Mouse (Mus musculus) lung, embryonic 15.5 days (tissue): ENCODE measurements at regions not wholly inside any gene's neighbourhood (a gene's known extent, or its start where the extent isn't known, plus 50 kb on each side); places are given as distances from the start of the nearest gene placed in this dataset.

Experiments
- ATAC-seq: fragments of 200-750 bp; cut with Nextera tagmentation; 2 replicates; pipeline ENCODE4 v1.8.0; 2017; ENCODE audit warnings: moderate number of reproducible peaks, borderline replicate concordance; ENCODE audit not compliant: low FRiP score, low TSS enrichment; ENCODE audit errors: extremely low read depth
- H3K27ac ChIP-seq: fragments of 300-500 bp; sonication (generic); 2 replicates; pipeline ENCODE4 v1.5.1; 2015; ENCODE audit warnings: moderate library complexity, mild to moderate bottlenecking, inconsistent platforms
- H3K27me3 ChIP-seq: fragments of 300-500 bp; sonication (generic); 2 replicates; pipeline ENCODE4 v1.6.1; 2015; ENCODE audit warnings: inconsistent platforms
- H3K36me3 ChIP-seq: fragments of 300-500 bp; sonication (generic); 2 replicates; pipeline ENCODE4 v1.6.1; 2015; ENCODE audit warnings: inconsistent platforms
- H3K4me1 ChIP-seq: fragments of 300-500 bp; sonication (generic); 2 replicates; pipeline ENCODE4 v1.6.1; 2015; ENCODE audit warnings: inconsistent platforms
- H3K4me2 ChIP-seq: fragments of 300-500 bp; sonication (generic); 2 replicates; pipeline ENCODE4 v1.6.1; 2015; ENCODE audit warnings: inconsistent platforms, mild to moderate bottlenecking, moderate library complexity
- H3K4me3 ChIP-seq: fragments of 300-500 bp; sonication (generic); 2 replicates; pipeline ENCODE4 v1.5.1; 2015; ENCODE audit warnings: mild to moderate bottlenecking, inconsistent platforms
- H3K9ac ChIP-seq: fragments of 300-500 bp; sonication (generic); 2 replicates; pipeline ENCODE4 v1.6.1; 2015; ENCODE audit warnings: inconsistent platforms
- H3K9me3 ChIP-seq: fragments of 300-500 bp; sonication (generic); 2 replicates; pipeline ENCODE4 v1.6.1; 2016; ENCODE audit warnings: inconsistent platforms
- WGBS: fragments of 180-500 bp; shearing (Covaris S2); methylation state at CpG from one replicate; pipeline ENCODE4 v1.1.7; 2015; 5-methylcytosine and 5-hydroxymethylcytosine counted together

- Histone ChIP-seq H3K27me3 (no peaks in the 10 kb centered on the region), H3K9me3 (no peaks in the 10 kb centered on the region), H3K4me1 (no peaks in the 10 kb centered on the region), H3K27ac (no peak overlapping the region), H3K9ac (no peak overlapping the region), H3K4me3 (no peak overlapping the region), H3K36me3 (no peaks in the 10 kb centered on the region), H3K4me2 (no peak overlapping the region)
- no peak for ATAC-seq
- WGBS, result 78% methylated on average over 4 of the region's 4 CpGs
Observed at GRCm38 (mm10) chr15:88037606-88038005, 493.5 kb downstream of the Fam19a5 start.

- Histone ChIP-seq H3K9me3 (no peaks in the 10 kb centered on the region), H3K27me3 (no peaks in the 10 kb centered on the region), H3K4me3 (no peak overlapping the region), H3K27ac (no peak overlapping the region), H3K4me2 (no peak overlapping the region), H3K9ac (no peak overlapping the region), H3K36me3 (no peaks in the 10 kb centered on the region), H3K4me1 (no peaks in the 10 kb centered on the region)
- 68% methylated on average over 2 of the region's 2 CpGs for WGBS
- ATAC-seq, result no peak
Observed at GRCm38 (mm10) chr15:88042821-88043220, 498.7 kb downstream of the Fam19a5 start.

- Histone ChIP-seq H3K27me3 (no peaks in the 10 kb centered on the region), H3K36me3 (no peaks in the 10 kb centered on the region), H3K27ac (no peak overlapping the region), H3K4me2 (no peak overlapping the region), H3K4me3 (no peak overlapping the region), H3K4me1 (no peaks in the 10 kb centered on the region), H3K9me3 (no peaks in the 10 kb centered on the region), H3K9ac (no peak overlapping the region)
- WGBS, result 59% methylated on average over 4 of the region's 4 CpGs
- no peak; the same call in 1 of the 2 replicates for ATAC-seq
Observed at GRCm38 (mm10) chr15:88058071-88058470, 514.0 kb downstream of the Fam19a5 start.

GRCm38 (mm10) chr15:88060935-88061334 is 516.8 kb downstream of the Fam19a5 start:
- no peak for ATAC-seq
- no peak overlapping the region for H3K27ac ChIP-seq
- no peak overlapping the region for H3K9ac ChIP-seq
- H3K4me1 ChIP-seq, result no peaks in the 10 kb centered on the region
- H3K9me3 ChIP-seq, result no peaks in the 10 kb centered on the region
- no peaks in the 10 kb centered on the region for H3K27me3 ChIP-seq
- 75% methylated on average over 4 of the region's 4 CpGs for WGBS
- H3K4me2 ChIP-seq, result no peak overlapping the region
- no peaks in the 10 kb centered on the region for H3K36me3 ChIP-seq
- H3K4me3 ChIP-seq, result no peak overlapping the region

GRCm38 (mm10) chr15:88063041-88063440 is 518.9 kb downstream of the Fam19a5 start:
- ATAC-seq, result no peak
- Histone ChIP-seq H3K9ac (no peak overlapping the region), H3K27ac (no peak overlapping the region), H3K27me3 (no peaks in the 10 kb centered on the region), H3K4me1 (no peaks in the 10 kb centered on the region), H3K9me3 (no peaks in the 10 kb centered on the region), H3K4me2 (no peak overlapping the region), H3K4me3 (no peak overlapping the region), H3K36me3 (no peaks in the 10 kb centered on the region)
- 60% methylated on average over 5 of the region's 5 CpGs for WGBS

- no peaks in the 10 kb centered on the region for H3K9me3 ChIP-seq
- H3K4me2 ChIP-seq, result no peak overlapping the region
- no peak for ATAC-seq
- WGBS, result 51% methylated on average over 3 of the region's 3 CpGs
- no peak overlapping the region for H3K27ac ChIP-seq
- H3K36me3 ChIP-seq, result no peaks in the 10 kb centered on the region
- H3K4me1 ChIP-seq, result no peaks in the 10 kb centered on the region
- no peak overlapping the region for H3K9ac ChIP-seq
- no peaks in the 10 kb centered on the region for H3K27me3 ChIP-seq
- no peak overlapping the region for H3K4me3 ChIP-seq
Observed at GRCm38 (mm10) chr15:88068476-88068875, 524.4 kb downstream of the Fam19a5 start.

- ATAC-seq, result no peak
- H3K9me3 ChIP-seq, result no peaks in the 10 kb centered on the region
- H3K4me1 ChIP-seq, result no peaks in the 10 kb centered on the region
- H3K27me3 ChIP-seq, result no peaks in the 10 kb centered on the region
- H3K36me3 ChIP-seq, result no peaks in the 10 kb centered on the region
- WGBS, result 56% methylated on average over 1 of the region's 1 CpGs
- H3K4me3 ChIP-seq, result no peak overlapping the region
- H3K27ac ChIP-seq, result no peak overlapping the region
- no peak overlapping the region for H3K9ac ChIP-seq
- no peak overlapping the region for H3K4me2 ChIP-seq
Observed at GRCm38 (mm10) chr15:88072676-88073075, 527.4 kb upstream of the Zdhhc25 start.

- Histone ChIP-seq H3K27me3 (no peaks in the 10 kb centered on the region), H3K4me3 (no peak overlapping the region), H3K9me3 (no peaks in the 10 kb centered on the region), H3K9ac (no peak overlapping the region), H3K4me2 (no peak overlapping the region), H3K27ac (no peak overlapping the region), H3K4me1 (peaks cover 4% of the 10 kb centered on the region; the same call in 1 of the 2 replicates), H3K36me3 (no peaks in the 10 kb centered on the region)
- peak; percentile 47; the same call in 1 of the 2 replicates for ATAC-seq
- WGBS, result 36% methylated on average over 5 of the region's 5 CpGs
Observed at GRCm38 (mm10) chr15:88083911-88084310, 516.2 kb upstream of the Zdhhc25 start.

- no peak overlapping the region for H3K4me3 ChIP-seq
- H3K27ac ChIP-seq, result no peak overlapping the region
- H3K36me3 ChIP-seq, result no peaks in the 10 kb centered on the region
- ATAC-seq, result 0 out of 2 replicates have a peak, but pooled peaks have one; percentile 15
- no peak overlapping the region for H3K9ac ChIP-seq
- WGBS, result 41% methylated on average over 3 of the region's 3 CpGs
- H3K27me3 ChIP-seq, result no peaks in the 10 kb centered on the region
- peaks cover 4% of the 10 kb centered on the region; the same call in 1 of the 2 replicates for H3K4me1 ChIP-seq
- H3K9me3 ChIP-seq, result no peaks in the 10 kb centered on the region
- no peak overlapping the region for H3K4me2 ChIP-seq
Observed at GRCm38 (mm10) chr15:88085631-88086030, 514.5 kb upstream of the Zdhhc25 start.

- Histone ChIP-seq H3K4me1 (peaks cover 4% of the 10 kb centered on the region; the same call in 1 of the 2 replicates), H3K9me3 (no peaks in the 10 kb centered on the region), H3K9ac (no peak overlapping the region), H3K4me2 (no peak overlapping the region), H3K4me3 (no peak overlapping the region), H3K27me3 (no peaks in the 10 kb centered on the region), H3K27ac (no peak overlapping the region), H3K36me3 (no peaks in the 10 kb centered on the region)
- 48% methylated on average over 4 of the region's 4 CpGs for WGBS
- ATAC-seq, result no peak
Observed at GRCm38 (mm10) chr15:88089486-88089885, 510.6 kb upstream of the Zdhhc25 start.

- ATAC-seq, result no peak
- Histone ChIP-seq H3K9ac (no peak overlapping the region), H3K4me1 (no peaks in the 10 kb centered on the region), H3K4me3 (no peak overlapping the region), H3K9me3 (no peaks in the 10 kb centered on the region), H3K27ac (no peak overlapping the region), H3K4me2 (no peak overlapping the region), H3K27me3 (no peaks in the 10 kb centered on the region), H3K36me3 (no peaks in the 10 kb centered on the region)
- WGBS, result 89% methylated on average over 5 of the region's 5 CpGs
Observed at GRCm38 (mm10) chr15:88091390-88091789, 508.7 kb upstream of the Zdhhc25 start.

GRCm38 (mm10) chr15:88120376-88120775 is 479.7 kb upstream of the Zdhhc25 start:
- H3K4me2 ChIP-seq, result no peak overlapping the region
- WGBS, result 35% methylated on average over 5 of the region's 5 CpGs
- no peak for ATAC-seq
- no peak overlapping the region for H3K27ac ChIP-seq
- H3K27me3 ChIP-seq, result no peaks in the 10 kb centered on the region
- H3K4me1 ChIP-seq, result no peaks in the 10 kb centered on the region
- H3K4me3 ChIP-seq, result no peak overlapping the region
- no peaks in the 10 kb centered on the region for H3K36me3 ChIP-seq
- no peak overlapping the region for H3K9ac ChIP-seq
- H3K9me3 ChIP-seq, result no peaks in the 10 kb centered on the region

- no peaks in the 10 kb centered on the region for H3K4me1 ChIP-seq
- 82% methylated on average over 24 of the region's 24 CpGs for WGBS
- no peaks in the 10 kb centered on the region for H3K27me3 ChIP-seq
- H3K36me3 ChIP-seq, result no peaks in the 10 kb centered on the region
- no peak overlapping the region for H3K9ac ChIP-seq
- H3K4me3 ChIP-seq, result no peak overlapping the region
- no peak overlapping the region for H3K27ac ChIP-seq
- no peak overlapping the region for H3K4me2 ChIP-seq
- ATAC-seq, result no peak
- H3K9me3 ChIP-seq, result no peaks in the 10 kb centered on the region
Observed at GRCm38 (mm10) chr15:88123907-88124523, 476.1 kb upstream of the Zdhhc25 start.
